Mouse (Mus musculus) erythroblast, embryonic 14.5 days (primary cell): ENCODE measurements around the gene Batf3. TPM values are rescaled to one million over a fixed set of nuclear protein-coding genes. Genes with fewer than 3 reads are reported as not detected.

Experiments
- H3K27me3 ChIP-seq: 2 replicates; pipeline ENCODE4 v1.6.1; 2012; ENCODE audit warnings: inconsistent platforms; ENCODE audit not compliant: control insufficient read depth
- H3K36me3 ChIP-seq: 2 replicates; pipeline ENCODE4 v1.6.1; 2012; ENCODE audit warnings: mild to moderate bottlenecking, inconsistent platforms; ENCODE audit not compliant: control insufficient read depth
- H3K4me1 ChIP-seq: 2 replicates; pipeline ENCODE4 v1.6.1; 2012; ENCODE audit warnings: inconsistent platforms; ENCODE audit not compliant: control insufficient read depth
- H3K4me3 ChIP-seq: replicated peaks from 2 replicates; pipeline ENCODE3; 2012; ENCODE audit warnings: moderate library complexity, mild to moderate bottlenecking, inconsistent platforms
- H3K9me3 ChIP-seq: 2 replicates; pipeline ENCODE4 v1.6.1; 2012; ENCODE audit warnings: low read length, inconsistent platforms, mixed read lengths; ENCODE audit not compliant: control insufficient read depth
- GATA1 ChIP-seq: IDR thresholded peaks from 2 replicates; pipeline ENCODE4 v1.6.1; 2012; ENCODE audit warnings: low read length, inconsistent platforms, mixed read lengths
- TAL1 ChIP-seq: IDR thresholded peaks from 3 replicates; pipeline ENCODE4 v1.6.1; 2012; ENCODE audit warnings: low read length, inconsistent platforms, mixed read lengths
- polyA plus RNA-seq: library from polyadenylated mRNA; stranded (reverse); fragments of >175 nt; gene quantifications from 2 replicates; pipeline ENCODE4 v1.2.3, GENCODE M21; 2012

The Batf3 gene
- polyA plus RNA-seq, 1 experiment: 0.14 TPM

DNA sequence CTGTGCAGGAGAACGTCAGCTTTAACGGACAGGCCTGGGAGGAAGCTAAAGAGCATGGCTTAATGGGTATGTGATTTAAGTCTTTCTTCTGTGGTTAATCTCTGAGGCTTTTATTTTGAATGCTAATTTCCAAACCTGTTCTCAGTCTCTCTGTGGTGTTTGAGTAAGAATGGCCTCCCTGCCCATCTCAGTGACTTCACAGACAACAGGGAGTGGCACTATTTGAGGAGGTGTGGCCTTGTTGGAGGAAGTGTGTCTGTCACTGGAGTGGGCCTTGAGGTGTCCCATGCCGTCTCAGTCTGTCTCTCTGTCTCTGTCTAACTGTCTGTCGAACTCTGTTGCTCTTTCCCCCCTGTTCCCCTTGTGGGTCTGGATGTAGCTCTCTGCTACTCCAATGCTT, 32.5 kb upstream of the Batf3 start:
- Histone ChIP-seq H3K4me1 (peaks cover 37% of the 10 kb centered on the region), H3K9me3 (no peaks in the 10 kb centered on the region), H3K27me3 (no peaks in the 10 kb centered on the region), H3K4me3 (peak overlapping the region; percentile 82), H3K36me3 (peaks cover 56% of the 10 kb centered on the region)
- TF ChIP-seq GATA1: no peak
- TF ChIP-seq TAL1: no peak

DNA sequence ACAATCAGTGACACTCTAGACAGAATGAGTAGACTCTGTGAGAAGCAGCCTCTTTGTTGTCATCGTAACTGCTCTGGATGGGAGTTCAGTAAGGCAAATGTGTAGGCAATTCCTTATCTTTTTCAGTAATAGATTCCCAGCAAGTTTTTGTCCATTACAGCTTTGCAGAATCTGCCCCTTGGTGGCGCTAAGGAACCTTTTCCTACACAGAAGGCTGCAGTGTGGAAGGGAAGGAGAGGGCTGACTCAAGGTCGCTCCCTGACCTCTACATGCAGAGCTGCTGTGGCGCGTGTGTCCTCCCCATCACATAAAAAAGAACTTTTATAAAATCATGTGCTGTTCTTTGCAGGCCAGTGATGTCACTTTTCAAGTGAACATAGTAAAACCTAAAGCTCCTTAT, 29.3 kb upstream of the Batf3 start:
- Histone ChIP-seq H3K4me1 (peaks cover 24% of the 10 kb centered on the region), H3K9me3 (no peaks in the 10 kb centered on the region), H3K4me3 (no peak overlapping the region), H3K27me3 (no peaks in the 10 kb centered on the region), H3K36me3 (peaks cover 88% of the 10 kb centered on the region)
- no peak for TF ChIP-seq GATA1
- no peak for TF ChIP-seq TAL1

DNA sequence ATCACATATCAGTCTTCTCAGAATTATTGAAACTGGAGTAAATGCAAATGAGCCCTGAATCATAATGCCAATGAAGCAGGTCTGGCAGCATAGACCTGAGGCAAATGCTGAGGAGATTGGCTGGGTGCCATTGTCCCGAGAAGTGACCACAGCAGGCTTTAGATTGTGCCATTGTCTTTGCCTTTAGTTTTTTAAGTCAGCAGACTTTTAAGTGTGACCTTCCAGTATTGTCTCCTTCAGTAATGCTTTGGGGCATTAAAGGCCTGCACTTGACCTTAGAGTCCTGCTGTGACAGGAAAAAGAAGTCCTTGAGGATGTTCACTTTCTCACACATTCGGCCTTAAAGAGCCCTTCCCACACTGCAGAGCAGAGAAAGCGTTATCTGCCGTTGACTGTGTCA, 27.4 kb upstream of the Batf3 start:
- no peak overlapping the region for H3K4me3 ChIP-seq
- TF ChIP-seq TAL1 (no peak), GATA1 (no peak)
- peaks cover 6% of the 10 kb centered on the region for H3K4me1 ChIP-seq
- H3K27me3 ChIP-seq: no peaks in the 10 kb centered on the region
- peaks cover 99% of the 10 kb centered on the region for H3K36me3 ChIP-seq
- no peaks in the 10 kb centered on the region for H3K9me3 ChIP-seq

DNA sequence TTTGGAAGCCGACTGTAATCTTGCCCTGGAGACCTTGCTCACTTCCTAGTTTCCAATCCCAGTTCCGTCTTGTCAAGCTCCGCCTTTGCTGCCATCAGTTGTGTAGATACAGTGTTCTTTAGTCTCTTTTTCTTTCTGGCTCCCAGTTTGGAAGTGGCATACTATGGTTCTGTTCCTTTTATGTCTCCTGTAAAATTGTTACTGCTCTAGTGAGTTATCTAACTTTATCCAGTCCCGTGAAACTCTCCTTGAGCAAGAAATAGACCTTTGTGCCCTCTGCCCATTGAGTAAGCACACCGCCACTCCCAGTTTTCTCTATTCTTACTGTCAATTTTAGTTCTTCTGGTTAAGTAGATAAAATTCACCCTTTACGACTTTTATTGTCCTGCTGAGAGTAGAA, 26.0 kb upstream of the Batf3 start:
- Histone ChIP-seq H3K27me3 (no peaks in the 10 kb centered on the region), H3K9me3 (no peaks in the 10 kb centered on the region), H3K4me3 (no peak overlapping the region), H3K4me1 (peaks cover 4% of the 10 kb centered on the region), H3K36me3 (peaks cover 99% of the 10 kb centered on the region)
- TF ChIP-seq GATA1: no peak
- no peak for TF ChIP-seq TAL1

DNA sequence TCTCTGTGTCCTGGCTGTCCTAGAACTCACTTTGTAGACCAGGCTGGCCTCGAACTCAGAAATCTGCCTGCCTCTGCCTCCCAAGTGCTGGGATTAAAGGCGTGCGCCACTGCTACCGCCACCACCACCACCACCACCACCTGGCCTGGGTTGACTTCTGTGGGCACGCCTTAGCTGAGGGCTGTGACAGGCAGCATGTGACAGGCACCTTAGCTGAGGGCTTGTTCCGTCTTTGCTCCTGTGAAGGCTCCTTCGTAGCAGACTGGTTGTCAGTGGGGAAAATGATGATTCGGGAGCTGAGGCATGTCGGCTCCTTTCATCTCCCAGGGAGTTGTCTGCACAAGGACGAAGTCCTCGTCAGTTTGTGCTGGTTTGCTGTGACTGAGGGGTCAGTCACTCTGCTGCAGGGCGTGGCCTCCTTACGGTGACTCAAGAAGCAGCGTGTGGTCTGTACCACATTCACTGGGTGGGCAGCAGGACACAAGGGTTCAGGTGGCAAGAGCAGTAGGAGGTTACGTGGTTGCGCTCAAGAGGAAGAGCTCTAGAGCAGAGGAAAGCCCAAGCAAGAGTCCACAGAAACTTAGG, 25.2 kb upstream of the Batf3 start:
- Histone ChIP-seq H3K4me3 (no peak overlapping the region), H3K4me1 (peaks cover 4% of the 10 kb centered on the region), H3K9me3 (no peaks in the 10 kb centered on the region), H3K27me3 (no peaks in the 10 kb centered on the region), H3K36me3 (peaks cover 100% of the 10 kb centered on the region)
- TF ChIP-seq TAL1: no peak
- no peak for TF ChIP-seq GATA1

DNA sequence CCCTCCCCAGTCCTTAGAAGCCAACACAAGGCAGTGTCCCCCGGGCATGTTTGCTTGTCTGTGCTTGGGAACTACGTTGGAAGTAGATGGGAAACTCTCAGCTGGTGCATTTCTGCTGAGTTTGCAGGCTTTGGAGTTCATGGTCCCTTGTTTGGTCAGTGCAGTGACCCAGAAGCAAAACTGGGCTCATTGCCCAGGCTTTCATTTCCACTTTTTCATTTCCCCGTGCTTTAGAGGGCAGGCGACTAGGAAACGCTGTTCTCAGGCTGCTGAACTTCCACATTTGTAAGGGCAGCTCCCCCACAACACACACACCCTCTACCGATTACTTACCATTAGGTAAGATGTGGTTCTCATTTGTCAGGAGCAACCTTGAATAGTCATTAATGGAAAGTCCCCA, 24.6 kb upstream of the Batf3 start:
- H3K9me3 ChIP-seq: no peaks in the 10 kb centered on the region
- H3K27me3 ChIP-seq: no peaks in the 10 kb centered on the region
- TF ChIP-seq GATA1: no peak
- no peak for TF ChIP-seq TAL1
- H3K4me3 ChIP-seq: no peak overlapping the region
- peaks cover 4% of the 10 kb centered on the region for H3K4me1 ChIP-seq
- peaks cover 100% of the 10 kb centered on the region for H3K36me3 ChIP-seq

DNA sequence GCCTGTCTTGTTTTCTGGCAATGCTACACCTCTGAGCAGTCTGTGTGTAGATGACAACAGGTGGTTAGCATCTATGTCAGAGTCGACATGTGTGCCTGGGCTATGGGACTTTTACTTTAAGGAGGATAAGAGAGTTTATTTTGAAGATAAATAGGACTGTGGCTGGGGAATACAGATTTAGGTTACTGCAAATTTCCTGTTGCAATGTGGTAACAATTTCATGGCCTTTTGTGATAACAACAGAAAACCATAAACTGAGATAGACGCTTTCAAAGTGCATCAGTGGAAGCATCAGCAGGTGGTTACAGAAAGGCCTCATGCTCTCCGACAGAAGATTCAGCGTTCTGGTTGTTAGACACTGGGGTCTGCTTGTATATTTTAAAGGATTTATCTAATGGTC, 24.2 kb upstream of the Batf3 start:
- Histone ChIP-seq H3K4me3 (no peak overlapping the region), H3K36me3 (peaks cover 100% of the 10 kb centered on the region), H3K9me3 (no peaks in the 10 kb centered on the region), H3K27me3 (no peaks in the 10 kb centered on the region), H3K4me1 (peaks cover 4% of the 10 kb centered on the region)
- no peak for TF ChIP-seq TAL1
- TF ChIP-seq GATA1: no peak

DNA sequence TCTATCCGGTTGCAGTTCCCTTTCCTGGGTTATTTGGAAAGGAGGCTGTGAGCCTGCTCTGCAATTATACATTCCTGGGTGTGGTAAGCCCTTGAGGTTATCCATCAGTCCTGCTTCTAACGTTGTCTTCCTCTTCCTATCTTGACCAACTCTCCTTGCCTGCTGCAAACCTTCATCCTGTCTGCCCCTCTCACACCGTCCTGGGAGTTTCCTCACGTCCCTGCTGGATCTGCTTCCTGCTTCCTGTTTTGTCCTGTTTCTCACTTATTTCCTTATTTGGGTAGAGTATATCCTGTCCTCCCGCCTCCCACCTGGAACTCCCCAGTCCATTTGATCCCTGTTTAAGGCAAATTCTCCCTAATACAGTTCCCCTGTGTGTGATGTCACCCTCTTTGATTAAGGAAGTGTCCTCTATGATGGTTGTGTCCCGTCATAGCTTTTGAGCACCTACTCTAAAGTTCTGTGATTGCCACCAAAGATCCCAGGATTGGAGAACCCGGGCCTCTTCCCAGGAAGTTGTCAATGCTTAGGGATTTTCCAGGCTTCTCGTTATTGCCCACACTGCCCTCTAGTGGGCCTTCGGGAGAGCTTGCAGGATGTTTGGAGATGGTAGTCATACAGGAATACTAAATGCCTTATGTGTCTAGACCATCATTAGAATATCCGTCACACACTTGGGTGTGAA, 22.3 kb upstream of the Batf3 start:
- H3K4me3 ChIP-seq: no peak overlapping the region
- no peaks in the 10 kb centered on the region for H3K27me3 ChIP-seq
- H3K4me1 ChIP-seq: peaks cover 3% of the 10 kb centered on the region; the same call in 1 of the 2 replicates
- H3K9me3 ChIP-seq: no peaks in the 10 kb centered on the region
- peaks cover 100% of the 10 kb centered on the region for H3K36me3 ChIP-seq
- TF ChIP-seq TAL1 (no peak), GATA1 (no peak)

DNA sequence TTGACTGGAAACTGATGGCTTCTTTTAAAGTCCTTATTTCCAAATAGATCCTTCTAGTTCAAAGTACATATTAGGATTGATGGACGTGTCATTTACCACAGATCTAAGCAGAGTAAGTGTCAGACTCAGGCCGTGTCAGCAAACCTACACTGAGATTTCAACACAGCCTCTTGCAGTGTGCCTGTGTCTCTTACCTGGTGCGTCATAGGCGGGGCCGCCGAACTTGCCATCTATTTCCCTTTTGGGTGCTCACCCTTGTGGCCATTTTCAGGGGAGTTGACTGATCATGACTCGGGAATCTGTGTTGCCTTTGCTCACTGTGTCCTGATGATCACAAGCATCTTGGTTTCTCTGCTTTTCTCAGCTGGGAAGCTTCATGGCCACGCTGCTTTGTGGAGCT, 14.4 kb upstream of the Batf3 start:
- peaks cover 90% of the 10 kb centered on the region for H3K36me3 ChIP-seq

More for the DNA sequence above, 14.4 kb upstream of the Batf3 start:
- no peaks in the 10 kb centered on the region for H3K27me3 ChIP-seq
- H3K4me3 ChIP-seq: no peak overlapping the region
- TF ChIP-seq GATA1: no peak
- no peak for TF ChIP-seq TAL1
- H3K9me3 ChIP-seq: no peaks in the 10 kb centered on the region
- H3K4me1 ChIP-seq: peaks cover 16% of the 10 kb centered on the region
